Comparison of ENCODE assay signal across 8 mouse cellular contexts in the genomic region with DNA sequence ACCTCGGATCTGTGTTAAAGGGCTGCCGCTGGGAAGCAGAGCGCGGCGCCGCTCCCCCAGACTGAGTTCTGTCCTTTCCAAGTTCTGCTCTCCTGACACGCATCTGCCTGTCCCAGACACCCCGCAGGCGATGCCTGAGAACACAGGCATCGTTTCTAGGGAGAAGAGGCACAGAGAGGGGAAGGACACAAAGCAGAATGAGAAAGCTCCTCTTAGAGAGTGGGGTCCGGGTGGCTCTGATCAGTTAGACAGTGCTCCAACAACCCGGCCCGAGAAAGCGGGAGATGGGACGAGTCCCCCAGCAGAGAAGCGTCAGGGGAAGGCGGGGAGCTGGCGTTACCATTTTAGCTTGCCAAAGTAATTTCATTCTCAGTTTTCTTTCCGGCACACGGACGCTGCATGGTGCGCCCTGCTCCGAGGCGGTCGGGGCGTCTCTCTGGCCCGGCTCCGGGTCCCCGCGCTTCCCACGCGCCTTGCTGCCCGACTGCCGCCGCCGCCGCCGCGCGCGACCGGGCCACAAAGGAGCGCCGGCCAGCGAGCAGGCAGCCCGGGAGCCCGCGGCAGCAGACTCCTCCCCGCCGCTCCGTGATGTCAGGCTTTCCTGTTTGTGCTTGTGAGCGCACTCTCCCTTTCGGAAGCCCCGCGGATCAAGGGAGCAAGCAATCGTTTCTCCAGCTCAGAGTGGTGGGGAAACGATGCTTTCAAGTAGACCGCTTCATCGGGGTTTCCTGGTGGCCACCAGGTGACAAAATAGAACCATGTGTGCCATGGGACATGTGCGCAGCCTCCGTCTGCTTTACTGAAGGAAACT.
A peak's percentile ranks its signal among the peaks of the same experiment; 100 is the strongest.
DNase-seq lines count a peak whose midpoint lies in the region; ATAC-seq and TF ChIP-seq lines count a peak whose summit lies in the region.

No protein-coding gene starts in this region.

- no peaks in the 10 kb centered on the region for H3K9me3 ChIP-seq in forebrain, postnatal 0 days (ENCODE audit: low read length)
- no peaks in the 10 kb centered on the region for H3K9me3 ChIP-seq in hindbrain, embryonic 10.5 days

- peak; percentile 81 for DNase-seq in MN1 (ENCODE audit: low spot score)
- DNase-seq in cerebellum, adult 11-12 months = peak; percentile 27
- DNase-seq in forebrain, postnatal 0 days = peak; percentile 78
- DNase-seq in hindbrain, embryonic 10.5 days (ENCODE audit: low spot score) = peak; percentile 83
- peak; percentile 60 to 74 for DNase-seq in layer of hippocampus, postnatal 10 days (ENCODE audit: low spot score in 2 of 2)
- DNase-seq in lung, postnatal 36 days = peak; percentile 90
- DNase-seq in retina, adult 2 months (ENCODE audit: low read depth, low spot score) = peak; percentile 16
- peak; percentile 70 for DNase-seq in urinary bladder, adult 18-20 months (ENCODE audit: low spot score in 2 of 2)

- no peaks in the 10 kb centered on the region for H3K27me3 ChIP-seq in forebrain, postnatal 0 days (ENCODE audit: insufficient read depth, low read length)
- peaks cover 24% of the 10 kb centered on the region for H3K27me3 ChIP-seq in hindbrain, embryonic 10.5 days (ENCODE audit: insufficient read depth, poor library complexity, severe bottlenecking)

- H3K4me2 ChIP-seq in forebrain, postnatal 0 days (ENCODE audit: low read depth) = peak overlapping the region; percentile 91

- peak; percentile 87 for ATAC-seq in forebrain, postnatal 0 days

- H3K4me1 ChIP-seq in forebrain, postnatal 0 days (ENCODE audit: insufficient read depth) = no peaks in the 10 kb centered on the region
- peaks cover 49% of the 10 kb centered on the region for H3K4me1 ChIP-seq in hindbrain, embryonic 10.5 days (replicated peaks)

- peak overlapping the region; percentile 78 for H3K27ac ChIP-seq in forebrain, postnatal 0 days (ENCODE audit: low read depth, low read length)
- peak overlapping the region; percentile 93 for H3K27ac ChIP-seq in hindbrain, embryonic 10.5 days

- under 1% methylated on average over 46 of the region's 61 CpGs for WGBS in forebrain, postnatal 0 days
- WGBS in hindbrain, embryonic 10.5 days = under 1% methylated on average over 61 of the region's 61 CpGs

- H3K36me3 ChIP-seq in forebrain, postnatal 0 days (ENCODE audit: insufficient read depth) = no peaks in the 10 kb centered on the region
- peaks cover 22% of the 10 kb centered on the region for H3K36me3 ChIP-seq in hindbrain, embryonic 10.5 days

- peak overlapping the region; percentile 63 for H3K4me3 ChIP-seq in forebrain, postnatal 0 days (ENCODE audit: low read depth, low read length)
- peak overlapping the region; percentile 68 for H3K4me3 ChIP-seq in hindbrain, embryonic 10.5 days

- peak; percentile 46 for TF ChIP-seq CTCF in forebrain, postnatal 0 days (IDR thresholded peaks at IDR 0.05; ENCODE audit: low read depth)

- peak overlapping the region; percentile 64 for H3K9ac ChIP-seq in forebrain, postnatal 0 days

Comparison
In these comparisons a context has a peak if more than half of its experiments do, and no peak if none do; other contexts are left out.
1. Peak in every context shown above with its lines: DNase-seq, ATAC-seq, H3K4me3 ChIP-seq and H3K27ac ChIP-seq.
2. DNase-seq: peak in every context shown above with its lines; median percentile 90 in lung, postnatal 36 days; 83 in hindbrain, embryonic 10.5 days; 81 in MN1; 78 in forebrain, postnatal 0 days; 70 in urinary bladder, adult 18-20 months; 67 in layer of hippocampus, postnatal 10 days; 27 in cerebellum, adult 11-12 months; 16 in retina, adult 2 months.